Mouse (Mus musculus): ENCODE data around the gene Zfp184.

DNA sequence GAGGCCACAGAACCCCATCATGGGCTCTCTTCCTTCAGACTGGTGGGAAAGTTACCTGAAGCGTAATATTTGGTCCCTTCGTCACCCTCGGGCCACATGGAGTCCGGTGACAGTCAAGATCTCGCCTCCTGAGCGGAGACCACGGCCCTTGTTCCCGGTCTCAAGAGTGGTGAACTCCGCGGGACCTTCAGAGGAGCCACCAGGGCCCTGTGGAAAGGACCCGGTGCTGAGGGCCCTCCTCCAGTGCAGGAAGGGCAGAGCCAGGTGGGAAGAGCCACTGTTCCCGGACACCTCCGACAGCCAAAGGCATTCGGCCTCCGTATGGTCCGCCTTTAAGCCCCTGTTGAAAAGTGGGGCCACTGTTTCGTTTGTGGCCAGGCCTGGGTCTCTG, 36.9 kb downstream of the Zfp184 start:
- TF ChIP-seq CTCF (IDR thresholded peaks at IDR 0.05; ENCODE audit: insufficient read depth, low read depth, low read length) = no peak
- no peak for TF ChIP-seq POLR2A (IDR thresholded peaks at IDR 0.05; ENCODE audit: insufficient read depth, low read depth, low read length)
